Mouse (Mus musculus) cerebellum, adult 2 months (tissue): Measurements from ENCODE around the gene 6430571L13Rik.

Source experiments
- CTCF ChIP-seq: fragments of 200-500 bp; IDR thresholded peaks from 2 replicates; pipeline ENCODE4 v1.5.1; 2011; ENCODE audit warnings: low read depth, mild to moderate bottlenecking, control low read depth, low read length, moderate library complexity, borderline replicate concordance; ENCODE audit not compliant: insufficient read depth
- POLR2A ChIP-seq: fragments of 200-500 bp; IDR thresholded peaks from 2 replicates; pipeline ENCODE4 v1.6.1; 2011; ENCODE audit warnings: low read length, control low read depth, borderline replicate concordance; ENCODE audit not compliant: insufficient read depth

- TF ChIP-seq POLR2A (peak; percentile 76; the same call in 1 of the 2 replicates), CTCF (no peak)
These were observed 2.1 kb upstream of the 6430571L13Rik start, which contains the start of gene Hemk1 for GRCm38 (mm10) chr9:107338172-107338883.
